Mouse (Mus musculus) heart, embryonic 10.5 days (tissue): ENCODE measurements at regions not wholly inside any gene's neighbourhood (a gene's known extent, or its start where the extent isn't known, plus 50 kb on each side); places are given as distances from the start of the nearest gene placed in this dataset. TPM values are rescaled to one million over a fixed set of nuclear protein-coding genes. Genes with fewer than 3 reads are reported as not detected.

ENCODE experiments used
- DNase-seq: peaks from one replicate; pipeline ENCODE4 v3.0.0-alpha.2; 2017; ENCODE audit warnings: low spot score
- H3K27ac ChIP-seq: fragments of 300-500 bp; sonication (generic); 2 replicates; pipeline ENCODE4 v1.5.1; 2016; ENCODE audit warnings: mild to moderate bottlenecking
- H3K27me3 ChIP-seq: fragments of 300-500 bp; sonication (generic); 2 replicates; pipeline ENCODE4 v1.6.1; 2016; ENCODE audit warnings: mild to moderate bottlenecking; ENCODE audit not compliant: poor library complexity, insufficient read depth, severe bottlenecking
- H3K36me3 ChIP-seq: fragments of 300-500 bp; sonication (generic); 2 replicates; pipeline ENCODE4 v1.6.1; 2016; ENCODE audit warnings: mild to moderate bottlenecking, moderate library complexity
- H3K4me1 ChIP-seq: fragments of 300-500 bp; sonication (generic); 2 replicates; pipeline ENCODE4 v1.6.1; 2016; ENCODE audit warnings: mild to moderate bottlenecking
- H3K4me3 ChIP-seq: fragments of 300-500 bp; sonication (generic); 2 replicates; pipeline ENCODE4 v1.5.1; 2016; ENCODE audit warnings: mild to moderate bottlenecking, moderate library complexity
- H3K9me3 ChIP-seq: fragments of 300-500 bp; sonication (generic); 2 replicates; pipeline ENCODE4 v1.6.1; 2016; ENCODE audit warnings: mild to moderate bottlenecking, moderate library complexity
- WGBS: fragments of 180-500 bp; shearing (Covaris S2); methylation state at CpG from one replicate; pipeline ENCODE4 v1.1.7; 2016; 5-methylcytosine and 5-hydroxymethylcytosine counted together
- microRNA-seq: library from miRNA; unstranded; fragments of <30 nt; microRNA quantifications from one replicate; pipeline ENCODE4, GENCODE M21; 2017

GRCm38 (mm10) chr4:103540960-103541359 lies 78.2 kb upstream of the Dab1 start:
- H3K4me3 ChIP-seq, result no peak overlapping the region
- no peak for DNase-seq
- no peaks in the 10 kb centered on the region for H3K36me3 ChIP-seq
- no peaks in the 10 kb centered on the region for H3K9me3 ChIP-seq
- no peaks in the 10 kb centered on the region for H3K27me3 ChIP-seq
- 68% methylated on average over 3 of the region's 3 CpGs for WGBS
- no peaks in the 10 kb centered on the region for H3K4me1 ChIP-seq
- H3K27ac ChIP-seq, result no peak overlapping the region

GRCm38 (mm10) chr4:103547297-103547696 lies 71.9 kb upstream of the Dab1 start:
- H3K27me3 ChIP-seq, result no peaks in the 10 kb centered on the region
- H3K27ac ChIP-seq, result no peak overlapping the region

GRCm38 (mm10) chr4:103552476-103552875 lies 66.7 kb upstream of the Dab1 start:
- H3K9me3 ChIP-seq, result no peaks in the 10 kb centered on the region
- no peak for DNase-seq
- H3K4me3 ChIP-seq, result no peak overlapping the region
- 90% methylated on average over 3 of the region's 3 CpGs for WGBS
- no peaks in the 10 kb centered on the region for H3K27me3 ChIP-seq
- H3K27ac ChIP-seq, result no peak overlapping the region
- no peaks in the 10 kb centered on the region for H3K4me1 ChIP-seq
- H3K36me3 ChIP-seq, result no peaks in the 10 kb centered on the region

More at GRCm38 (mm10) chr4:103547297-103547696, 71.9 kb upstream of the Dab1 start:
- H3K9me3 ChIP-seq, result no peaks in the 10 kb centered on the region
- H3K36me3 ChIP-seq, result no peaks in the 10 kb centered on the region
- no peak for DNase-seq
- H3K4me3 ChIP-seq, result no peak overlapping the region
- H3K4me1 ChIP-seq, result no peaks in the 10 kb centered on the region

- 80% methylated on average over 4 of the region's 4 CpGs for WGBS
- H3K9me3 ChIP-seq, result no peaks in the 10 kb centered on the region
Measured at GRCm38 (mm10) chr4:103553188-103553587, 66.0 kb upstream of the Dab1 start.

GRCm38 (mm10) chr4:103554597-103554996 lies 64.6 kb upstream of the Dab1 start:
- WGBS, result 69% methylated on average over 4 of the region's 4 CpGs
- Histone ChIP-seq H3K4me3 (no peak overlapping the region), H3K4me1 (no peaks in the 10 kb centered on the region), H3K27ac (no peak overlapping the region), H3K36me3 (no peaks in the 10 kb centered on the region), H3K27me3 (no peaks in the 10 kb centered on the region), H3K9me3 (no peaks in the 10 kb centered on the region)
- DNase-seq, result no peak

More at GRCm38 (mm10) chr4:103553188-103553587, 66.0 kb upstream of the Dab1 start:
- Histone ChIP-seq H3K27ac (no peak overlapping the region), H3K4me3 (no peak overlapping the region), H3K27me3 (no peaks in the 10 kb centered on the region), H3K4me1 (no peaks in the 10 kb centered on the region), H3K36me3 (no peaks in the 10 kb centered on the region)
- no peak for DNase-seq

Small RNA genes lying in the stretch of these regions (microRNA-seq; reads per million reads assigned to microRNA genes)
- gene Gm23064, result not detected
